Mouse (Mus musculus) right cerebral cortex, adult 2 months (tissue): ENCODE data around the gene Scgb1a1.
A peak's percentile ranks its signal among the peaks of the same experiment; 100 is the strongest.
"Not testable (repeated sequence)": the region's sequence is repeated elsewhere in the genome, so short reads cannot be mapped to it uniquely, and the experiment has no call there.

Experiments
- DNase-seq, 2 experiments: peaks; one replicate each; pipeline ENCODE4 v3.0.0; 2021 to 2022; ENCODE audit warnings: low spot score in 2 of 2

Scgb1a1 gene

GRCm38 (mm10) chr19:9087821-9088220 lies at the start of gene Scgb1a1:
Gene Scgb1a1, minus strand, starts transcription at chr19:9087958.
- no peak for DNase-seq

GRCm38 (mm10) chr19:9137159-9137558 lies 49.4 kb upstream of the Scgb1a1 start:
- no peak for DNase-seq

GRCm38 (mm10) chr19:9135512-9136331 lies 48.0 kb upstream of the Scgb1a1 start, which contains the start of gene Asrgl1:
Gene Asrgl1, minus strand, starts transcription at chr19:9135636.
- peak; percentile 91 to 92 for DNase-seq

GRCm38 (mm10) chr19:9134746-9135511 lies 47.2 kb upstream of the Scgb1a1 start:
- DNase-seq, result peak; percentile 38 to 49

GRCm38 (mm10) chr19:9129996-9130395 lies 42.2 kb upstream of the Scgb1a1 start:
- DNase-seq, result no peak

- no peak for DNase-seq
Observed at GRCm38 (mm10) chr19:9128499-9129194, 40.9 kb upstream of the Scgb1a1 start.

GRCm38 (mm10) chr19:9123986-9124385 lies 36.2 kb upstream of the Scgb1a1 start:
- not testable (repeated sequence) for DNase-seq

- DNase-seq, result no peak
Observed at GRCm38 (mm10) chr19:9122390-9122789, 34.6 kb upstream of the Scgb1a1 start.

GRCm38 (mm10) chr19:9119655-9120425 lies 32.1 kb upstream of the Scgb1a1 start:
- no peak for DNase-seq

GRCm38 (mm10) chr19:9117275-9117674 lies 29.5 kb upstream of the Scgb1a1 start:
- DNase-seq, result no peak

GRCm38 (mm10) chr19:9116268-9116667 lies 28.5 kb upstream of the Scgb1a1 start:
- no peak for DNase-seq

GRCm38 (mm10) chr19:9112043-9112442 lies 24.3 kb upstream of the Scgb1a1 start:
- DNase-seq, result no peak

GRCm38 (mm10) chr19:9110182-9110869 lies 22.6 kb upstream of the Scgb1a1 start:
- DNase-seq, result peak; percentile 57 to 66

- DNase-seq, result no peak
Observed at GRCm38 (mm10) chr19:9108536-9108935, 20.8 kb upstream of the Scgb1a1 start.

- DNase-seq, result no peak
Observed at GRCm38 (mm10) chr19:9107379-9107755, 19.6 kb upstream of the Scgb1a1 start.

- DNase-seq, result no peak
Observed at GRCm38 (mm10) chr19:9106751-9107378, 19.1 kb upstream of the Scgb1a1 start.

GRCm38 (mm10) chr19:9106096-9106495 lies 18.3 kb upstream of the Scgb1a1 start:
- DNase-seq, result no peak

- DNase-seq, result no peak
Observed at GRCm38 (mm10) chr19:9105101-9105685, 17.4 kb upstream of the Scgb1a1 start.

- DNase-seq, result no peak
Observed at GRCm38 (mm10) chr19:9103986-9104385, 16.2 kb upstream of the Scgb1a1 start.

- DNase-seq, result no peak
Observed at GRCm38 (mm10) chr19:9101062-9101457, 13.3 kb upstream of the Scgb1a1 start.
